Mouse (Mus musculus) small intestine, adult 10 weeks (tissue): Measurements from ENCODE around the gene Hyal2. TPM values are rescaled to one million over a fixed set of nuclear protein-coding genes. Genes with fewer than 3 reads are reported as not detected.

Source experiments
- polyA plus RNA-seq: library from polyadenylated mRNA; stranded (reverse); fragments of 350-450 nt; fragmentation: Illumina TruSeq; extraction: RNeasy Lipid Tissue Mini Kit (QIAGEN cat#74804); gene quantifications from one replicate; pipeline ENCODE4 v1.2.3, GENCODE M21; 2014; ENCODE audit warnings: low replicate concordance

Hyal2 gene
- polyA plus RNA-seq = 0.22 TPM

GRCm38 (mm10) chr9:107567702-107568319 is at the start of gene Hyal2:
Hyal2 (plus strand) TSS chr9:107567945.

GRCm38 (mm10) chr9:107533791-107534407 is 33.8 kb upstream of the Hyal2 start, which contains the start of gene Tmem115:
Tmem115 (plus strand) TSS chr9:107533945.

GRCm38 (mm10) chr9:107541474-107542351 is 26.0 kb upstream of the Hyal2 start, which contains the start of the genes Cyb561d2 and Nprl2:
Cyb561d2 (minus strand) TSS chr9:107542193.
Nprl2 (plus strand) TSS chr9:107542226.

GRCm38 (mm10) chr9:107547026-107547425 is 20.7 kb upstream of the Hyal2 start, which contains the start of gene Zmynd10:
Zmynd10 (plus strand) TSS chr9:107547298.

GRCm38 (mm10) chr9:107551117-107551889 is 16.4 kb upstream of the Hyal2 start, which contains the start of gene Rassf1:
Rassf1 (plus strand) TSS chr9:107551555.

GRCm38 (mm10) chr9:107563029-107563581 is 4.6 kb upstream of the Hyal2 start, which contains the start of gene Tusc2:
Tusc2 (plus strand) TSS chr9:107563255.

GRCm38 (mm10) chr9:107576357-107577107 is 8.8 kb downstream of the Hyal2 start, which contains the start of gene Hyal1:
Hyal1 (plus strand) TSS chr9:107576927.

GRCm38 (mm10) chr9:107578587-107578986 is 10.8 kb downstream of the Hyal2 start, which contains the start of gene Naa80:
Naa80 (plus strand) TSS chr9:107578887.

GRCm38 (mm10) chr9:107580501-107581317 is 13.0 kb downstream of the Hyal2 start, which contains the start of gene Hyal3:
Hyal3 (plus strand) TSS chr9:107580818.

GRCm38 (mm10) chr9:107586974-107587832 is 19.5 kb downstream of the Hyal2 start, which contains the start of gene Ifrd2:
Ifrd2 (plus strand) TSS chr9:107587642.

GRCm38 (mm10) chr9:107608741-107609432 is 41.1 kb downstream of the Hyal2 start, which contains the start of gene Sema3b:
Sema3b (minus strand) TSS chr9:107609229.

Other genes with a start within 250 kb of the Hyal2 start
- gene Hemk1, start 229.6 kb upstream of the Hyal2 start, polyA plus RNA-seq = 0.74 TPM
- not detected for gene 6430571L13Rik, start 227.3 kb upstream of the Hyal2 start, polyA plus RNA-seq
- gene Cacna2d2, start 168.3 kb upstream of the Hyal2 start, polyA plus RNA-seq = not detected
- gene Tmem115, start 34.0 kb upstream of the Hyal2 start, polyA plus RNA-seq = not detected
- 0.93 TPM for gene Cyb561d2, start 25.8 kb upstream of the Hyal2 start, polyA plus RNA-seq
- gene Nprl2, start 25.7 kb upstream of the Hyal2 start, polyA plus RNA-seq = 0.78 TPM
- gene Zmynd10, start 20.6 kb upstream of the Hyal2 start, polyA plus RNA-seq = not detected
- gene Rassf1, start 16.4 kb upstream of the Hyal2 start, polyA plus RNA-seq = 24.5 TPM
- gene Tusc2, start 4.7 kb upstream of the Hyal2 start, polyA plus RNA-seq = 17.4 TPM
- gene Hyal1, start 9.0 kb downstream of the Hyal2 start, polyA plus RNA-seq = 1.4 TPM
- 0.63 TPM for gene Naa80, start 10.9 kb downstream of the Hyal2 start, polyA plus RNA-seq
- 0.22 TPM for gene Hyal3, start 12.9 kb downstream of the Hyal2 start, polyA plus RNA-seq
- gene Ifrd2, start 19.7 kb downstream of the Hyal2 start, polyA plus RNA-seq = 31.3 TPM
- 1.2 TPM for gene Sema3b, start 41.3 kb downstream of the Hyal2 start, polyA plus RNA-seq
- 18.2 TPM for gene Gnai2, start 67.4 kb downstream of the Hyal2 start, polyA plus RNA-seq
- gene Slc38a3, start 101.6 kb downstream of the Hyal2 start, polyA plus RNA-seq = not detected
- gene Gnat1, start 111.8 kb downstream of the Hyal2 start, polyA plus RNA-seq = not detected
- gene Sema3f, start 142.5 kb downstream of the Hyal2 start, polyA plus RNA-seq = 0.37 TPM
- gene Rbm5, start 203.1 kb downstream of the Hyal2 start, polyA plus RNA-seq = 132 TPM